Mouse (Mus musculus): Measurements from ENCODE around the gene Agap1. TPM values are rescaled to one million over a fixed set of nuclear protein-coding genes. Genes with fewer than 3 reads are reported as not detected.
A peak's percentile ranks its signal among the peaks of the same experiment; 100 is the strongest.

Agap1 gene
- polyA plus RNA-seq, 1 experiment from 2014 or later: 7.7 TPM

- under 1% methylated on average over 85 of the region's 95 CpGs for WGBS
- H3K36me3 ChIP-seq (ENCODE audit: insufficient read depth, low read length): no peaks in the 10 kb centered on the region
Measured at GRCm38 (mm10) chr1:89580999-89581765, 126.6 kb downstream of the Agap1 start.

DNA sequence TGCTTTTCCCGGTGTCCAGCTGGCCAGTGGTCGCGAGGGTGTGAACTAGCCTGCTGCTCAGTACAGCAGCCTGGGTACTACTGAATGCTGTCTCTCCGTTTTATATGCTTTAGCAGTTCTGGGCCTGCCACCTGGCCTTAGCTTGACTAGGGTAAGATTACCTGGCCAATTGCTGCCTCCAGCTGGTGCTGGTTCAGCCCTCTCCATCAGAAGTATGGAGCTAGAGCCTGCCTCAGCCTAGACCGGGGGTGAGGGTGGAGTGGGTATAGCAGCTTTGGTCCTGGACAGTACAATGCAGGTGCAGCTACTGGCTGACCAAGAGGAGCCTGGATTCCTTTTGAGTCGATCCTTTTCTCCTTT is 127.1 kb downstream of the Agap1 start:
- peak overlapping the region; percentile 100 for H3K4me2 ChIP-seq (replicated peaks; ENCODE audit: low read depth, low read length)
- no peaks in the 10 kb centered on the region for H3K36me3 ChIP-seq (ENCODE audit: insufficient read depth, low read length)
- peaks cover 10% of the 10 kb centered on the region for H3K27me3 ChIP-seq (ENCODE audit: insufficient read depth, low read length)
- H3K9ac ChIP-seq (replicated peaks; ENCODE audit: low read length): peak overlapping the region; percentile 76
- WGBS: 17% methylated on average over 6 of the region's 6 CpGs
- no peaks in the 10 kb centered on the region for H3K9me3 ChIP-seq (ENCODE audit: low read length)
- peak overlapping the region; percentile 71 for H3K4me3 ChIP-seq (ENCODE audit: low read length)
- no peak overlapping the region for H3K27ac ChIP-seq (ENCODE audit: low read length)
- peaks cover 58% of the 10 kb centered on the region for H3K4me1 ChIP-seq (ENCODE audit: insufficient read depth, low read length)
- no peak; the same call in 1 of the 2 replicates for ATAC-seq (ENCODE audit: low FRiP score, low TSS enrichment)

More at GRCm38 (mm10) chr1:89580999-89581765, 126.6 kb downstream of the Agap1 start:
- H3K9me3 ChIP-seq (ENCODE audit: low read length): no peaks in the 10 kb centered on the region
- H3K27ac ChIP-seq (ENCODE audit: low read length): no peak overlapping the region
- H3K4me3 ChIP-seq (ENCODE audit: low read length): peak overlapping the region; percentile 71
- peak overlapping the region; percentile 100 for H3K4me2 ChIP-seq (replicated peaks; ENCODE audit: low read depth, low read length)
- H3K9ac ChIP-seq (replicated peaks; ENCODE audit: low read length): peak overlapping the region; percentile 76
- peak; percentile 50 for ATAC-seq (ENCODE audit: low FRiP score, low TSS enrichment)
- peaks cover 10% of the 10 kb centered on the region for H3K27me3 ChIP-seq (ENCODE audit: insufficient read depth, low read length)
- H3K4me1 ChIP-seq (ENCODE audit: insufficient read depth, low read length): peaks cover 63% of the 10 kb centered on the region

- H3K4me3 ChIP-seq (ENCODE audit: low read length): no peak overlapping the region
- no peak overlapping the region for H3K9ac ChIP-seq (replicated peaks; ENCODE audit: low read length)
- peaks cover 10% of the 10 kb centered on the region for H3K27me3 ChIP-seq (ENCODE audit: insufficient read depth, low read length)
- no peaks in the 10 kb centered on the region for H3K36me3 ChIP-seq (ENCODE audit: insufficient read depth, low read length)
- no peak for ATAC-seq (ENCODE audit: low FRiP score, low TSS enrichment)
- no peaks in the 10 kb centered on the region for H3K9me3 ChIP-seq (ENCODE audit: low read length)
- H3K27ac ChIP-seq (ENCODE audit: low read length): no peak overlapping the region
- H3K4me1 ChIP-seq (ENCODE audit: insufficient read depth, low read length): peaks cover 44% of the 10 kb centered on the region
- WGBS: 81% methylated on average over 5 of the region's 5 CpGs
- no peak overlapping the region for H3K4me2 ChIP-seq (replicated peaks; ENCODE audit: low read depth, low read length)
Measured at GRCm38 (mm10) chr1:89583369-89583768, 128.8 kb downstream of the Agap1 start.

- Histone ChIP-seq H3K27ac (ENCODE audit: low read length) (no peak overlapping the region), H3K27me3 (ENCODE audit: insufficient read depth, low read length) (peaks cover 3% of the 10 kb centered on the region; the same call in 1 of the 2 replicates), H3K4me3 (ENCODE audit: low read length) (no peak overlapping the region), H3K9me3 (ENCODE audit: low read length) (peaks cover 5% of the 10 kb centered on the region), H3K4me1 (ENCODE audit: insufficient read depth, low read length) (peaks cover 17% of the 10 kb centered on the region), H3K4me2 (replicated peaks; ENCODE audit: low read depth, low read length) (no peak overlapping the region), H3K36me3 (ENCODE audit: insufficient read depth, low read length) (peaks cover 8% of the 10 kb centered on the region; the same call in 1 of the 2 replicates), H3K9ac (replicated peaks; ENCODE audit: low read length) (no peak overlapping the region)
- ATAC-seq (ENCODE audit: low FRiP score, low TSS enrichment): no peak
- 66% methylated on average over 14 of the region's 14 CpGs for WGBS
Measured at GRCm38 (mm10) chr1:89586991-89587683, 132.5 kb downstream of the Agap1 start.

DNA sequence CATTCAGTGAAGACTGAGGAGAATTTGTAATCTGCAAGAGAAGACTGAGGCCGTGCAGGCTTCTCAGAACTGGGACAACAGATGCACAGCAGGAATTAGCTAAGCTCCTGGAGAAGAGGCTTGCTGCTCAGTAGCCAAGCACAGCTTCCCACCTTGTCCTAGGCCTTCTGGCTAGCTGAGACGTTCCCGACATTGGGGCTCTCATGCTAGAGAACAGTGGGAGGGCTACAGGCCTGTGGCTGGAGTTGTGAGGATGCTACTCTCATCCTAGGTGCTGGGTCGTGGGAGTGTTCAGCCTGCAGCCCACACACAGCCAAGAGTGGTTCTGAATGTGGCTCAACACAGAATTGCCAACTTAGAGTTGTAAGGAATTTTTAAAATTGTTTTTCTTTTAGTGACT is 133.5 kb downstream of the Agap1 start:
- Histone ChIP-seq H3K27ac (ENCODE audit: low read length) (no peak overlapping the region), H3K9ac (replicated peaks; ENCODE audit: low read length) (no peak overlapping the region), H3K36me3 (ENCODE audit: insufficient read depth, low read length) (peaks cover 10% of the 10 kb centered on the region; the same call in 1 of the 2 replicates), H3K4me2 (replicated peaks; ENCODE audit: low read depth, low read length) (no peak overlapping the region), H3K4me3 (ENCODE audit: low read length) (no peak overlapping the region), H3K4me1 (ENCODE audit: insufficient read depth, low read length) (peaks cover 7% of the 10 kb centered on the region; the same call in 1 of the 2 replicates), H3K9me3 (ENCODE audit: low read length) (peaks cover 9% of the 10 kb centered on the region), H3K27me3 (ENCODE audit: insufficient read depth, low read length) (no peaks in the 10 kb centered on the region)
- ATAC-seq (ENCODE audit: low FRiP score, low TSS enrichment): no peak
- WGBS: 67% methylated on average over 4 of the region's 4 CpGs

DNA sequence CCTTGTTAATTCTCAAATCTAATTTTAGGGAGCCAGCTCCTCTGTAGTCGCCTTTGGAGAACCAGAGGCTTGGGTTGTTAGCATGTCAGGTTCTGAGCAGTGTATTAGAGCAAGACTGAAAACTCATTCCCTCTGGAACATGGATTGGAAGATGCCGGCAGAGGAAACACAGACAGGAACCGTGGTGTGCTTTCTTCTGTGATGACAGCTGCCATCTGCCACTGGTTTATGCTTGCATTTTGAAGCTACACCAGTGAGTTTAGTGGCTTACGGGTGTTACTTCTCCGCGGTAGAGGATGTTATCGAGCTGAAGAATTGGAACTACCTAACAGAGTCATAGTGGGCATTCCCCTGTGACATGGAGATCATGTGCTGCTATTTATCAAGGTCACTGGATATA is 136.4 kb downstream of the Agap1 start:
- H3K4me3 ChIP-seq (ENCODE audit: low read length): no peak overlapping the region
- peaks cover 9% of the 10 kb centered on the region for H3K9me3 ChIP-seq (ENCODE audit: low read length)
- no peaks in the 10 kb centered on the region for H3K27me3 ChIP-seq (ENCODE audit: insufficient read depth, low read length)
- ATAC-seq (ENCODE audit: low FRiP score, low TSS enrichment): no peak
- H3K4me2 ChIP-seq (replicated peaks; ENCODE audit: low read depth, low read length): no peak overlapping the region
- no peak overlapping the region for H3K27ac ChIP-seq (ENCODE audit: low read length)
- H3K4me1 ChIP-seq (ENCODE audit: insufficient read depth, low read length): no peaks in the 10 kb centered on the region
- H3K36me3 ChIP-seq (ENCODE audit: insufficient read depth, low read length): peaks cover 10% of the 10 kb centered on the region; the same call in 1 of the 2 replicates
- 95% methylated on average over 7 of the region's 7 CpGs for WGBS
- H3K9ac ChIP-seq (replicated peaks; ENCODE audit: low read length): no peak overlapping the region

- 77% methylated on average over 4 of the region's 4 CpGs for WGBS
- Histone ChIP-seq H3K4me3 (ENCODE audit: low read length) (no peak overlapping the region), H3K4me2 (replicated peaks; ENCODE audit: low read depth, low read length) (no peak overlapping the region), H3K4me1 (ENCODE audit: insufficient read depth, low read length) (no peaks in the 10 kb centered on the region), H3K9ac (replicated peaks; ENCODE audit: low read length) (no peak overlapping the region), H3K36me3 (ENCODE audit: insufficient read depth, low read length) (peaks cover 10% of the 10 kb centered on the region; the same call in 1 of the 2 replicates), H3K9me3 (ENCODE audit: low read length) (peaks cover 9% of the 10 kb centered on the region), H3K27ac (ENCODE audit: low read length) (no peak overlapping the region), H3K27me3 (ENCODE audit: insufficient read depth, low read length) (no peaks in the 10 kb centered on the region)
- ATAC-seq (ENCODE audit: low FRiP score, low TSS enrichment): no peak
Measured at GRCm38 (mm10) chr1:89593219-89593618, 138.6 kb downstream of the Agap1 start.

GRCm38 (mm10) chr1:89594999-89595398 is 140.4 kb downstream of the Agap1 start:
- Histone ChIP-seq H3K4me1 (ENCODE audit: insufficient read depth, low read length) (no peaks in the 10 kb centered on the region), H3K36me3 (ENCODE audit: insufficient read depth, low read length) (peaks cover 10% of the 10 kb centered on the region; the same call in 1 of the 2 replicates), H3K4me2 (replicated peaks; ENCODE audit: low read depth, low read length) (no peak overlapping the region), H3K9me3 (ENCODE audit: low read length) (peaks cover 9% of the 10 kb centered on the region), H3K4me3 (ENCODE audit: low read length) (no peak overlapping the region), H3K27ac (ENCODE audit: low read length) (no peak overlapping the region), H3K9ac (replicated peaks; ENCODE audit: low read length) (no peak overlapping the region), H3K27me3 (ENCODE audit: insufficient read depth, low read length) (no peaks in the 10 kb centered on the region)
- no peak for ATAC-seq (ENCODE audit: low FRiP score, low TSS enrichment)
- WGBS: 88% methylated on average over 8 of the region's 8 CpGs

DNA sequence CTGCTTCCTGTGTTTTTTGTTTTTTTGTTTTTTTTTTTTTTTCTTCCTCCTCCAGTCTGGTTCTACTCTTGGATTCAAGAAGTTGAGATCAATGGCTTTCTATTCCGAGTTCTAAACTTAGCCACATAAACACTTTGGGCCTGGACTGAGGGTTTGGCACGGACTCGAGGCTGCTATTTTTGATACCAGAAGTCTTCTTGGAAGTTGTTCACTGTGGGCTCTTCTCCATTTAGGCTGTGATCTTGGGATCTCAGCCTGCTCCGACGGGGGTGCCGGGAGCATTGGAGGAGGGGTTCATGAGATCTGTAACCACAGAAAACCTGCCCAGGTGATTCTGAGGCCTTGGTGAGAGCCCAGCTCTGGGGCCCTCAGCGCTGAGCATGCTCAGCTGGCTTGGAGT is 140.8 kb downstream of the Agap1 start:
- no peak for ATAC-seq (ENCODE audit: low FRiP score, low TSS enrichment)
- H3K9ac ChIP-seq (replicated peaks; ENCODE audit: low read length): no peak overlapping the region
- H3K4me3 ChIP-seq (ENCODE audit: low read length): no peak overlapping the region
- H3K4me2 ChIP-seq (replicated peaks; ENCODE audit: low read depth, low read length): no peak overlapping the region
- H3K4me1 ChIP-seq (ENCODE audit: insufficient read depth, low read length): no peaks in the 10 kb centered on the region
- H3K27ac ChIP-seq (ENCODE audit: low read length): no peak overlapping the region
- H3K36me3 ChIP-seq (ENCODE audit: insufficient read depth, low read length): peaks cover 10% of the 10 kb centered on the region; the same call in 1 of the 2 replicates
- 94% methylated on average over 7 of the region's 7 CpGs for WGBS
- no peaks in the 10 kb centered on the region for H3K27me3 ChIP-seq (ENCODE audit: insufficient read depth, low read length)
- peaks cover 9% of the 10 kb centered on the region for H3K9me3 ChIP-seq (ENCODE audit: low read length)

DNA sequence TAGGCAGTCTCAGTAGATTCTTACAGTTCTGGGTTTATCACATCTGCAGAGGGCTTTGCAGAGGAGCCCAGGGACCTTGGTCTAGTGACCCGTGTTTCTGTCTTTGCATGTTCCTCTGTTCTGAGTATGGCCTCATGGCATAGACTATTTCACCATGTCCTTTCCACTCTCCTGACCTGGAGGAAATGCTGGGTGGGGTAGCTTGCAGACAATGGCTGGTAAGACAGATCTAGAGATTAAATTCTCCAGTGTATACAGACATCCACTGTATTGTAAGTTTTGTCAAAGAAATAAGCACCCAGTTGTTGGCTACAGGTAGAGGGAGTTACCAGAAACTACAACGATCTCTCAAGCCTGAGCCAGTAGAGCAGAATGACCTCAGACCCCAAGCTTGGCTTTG is 141.6 kb downstream of the Agap1 start:
- no peak overlapping the region for H3K4me2 ChIP-seq (replicated peaks; ENCODE audit: low read depth, low read length)
- 60% methylated on average over 2 of the region's 2 CpGs for WGBS
- no peak overlapping the region for H3K4me3 ChIP-seq (ENCODE audit: low read length)
- peaks cover 9% of the 10 kb centered on the region for H3K9me3 ChIP-seq (ENCODE audit: low read length)
- no peaks in the 10 kb centered on the region for H3K4me1 ChIP-seq (ENCODE audit: insufficient read depth, low read length)
- no peak overlapping the region for H3K9ac ChIP-seq (replicated peaks; ENCODE audit: low read length)
- no peak overlapping the region for H3K27ac ChIP-seq (ENCODE audit: low read length)
- ATAC-seq (ENCODE audit: low FRiP score, low TSS enrichment): no peak
- no peaks in the 10 kb centered on the region for H3K27me3 ChIP-seq (ENCODE audit: insufficient read depth, low read length)
- H3K36me3 ChIP-seq (ENCODE audit: insufficient read depth, low read length): peaks cover 10% of the 10 kb centered on the region; the same call in 1 of the 2 replicates
